Mouse (Mus musculus) liver, embryonic 16.5 days (tissue): ENCODE measurements around the gene Pramef20. TPM values are rescaled to one million over a fixed set of nuclear protein-coding genes. Genes with fewer than 3 reads are reported as not detected.
"Not testable (repeated sequence)": the region's sequence is repeated elsewhere in the genome, so short reads cannot be mapped to it uniquely, and the experiment has no call there.

Experiments used
- ATAC-seq: fragments of 200-750 bp; cut with Nextera tagmentation; 2 replicates; pipeline ENCODE4 v1.8.0; 2017; ENCODE audit warnings: low read depth, mild to moderate bottlenecking, moderate number of reproducible peaks, moderate library complexity
- H3K27ac ChIP-seq: fragments of 300-500 bp; sonication (generic); 2 replicates; pipeline ENCODE4 v1.5.1; 2014; ENCODE audit warnings: mild to moderate bottlenecking, low read length
- H3K27me3 ChIP-seq: fragments of 300-500 bp; sonication (generic); 2 replicates; pipeline ENCODE4 v1.6.1; 2014; ENCODE audit warnings: low read depth, low read length, mixed read lengths; ENCODE audit not compliant: control insufficient read depth, insufficient read depth
- H3K36me3 ChIP-seq: fragments of 300-500 bp; sonication (generic); 2 replicates; pipeline ENCODE4 v1.6.1; 2014; ENCODE audit warnings: mild to moderate bottlenecking; ENCODE audit not compliant: control insufficient read depth, insufficient read depth
- H3K4me1 ChIP-seq: fragments of 300-500 bp; sonication (generic); 2 replicates; pipeline ENCODE4 v1.6.1; 2014; ENCODE audit warnings: low read depth, low read length, mixed read lengths; ENCODE audit not compliant: control insufficient read depth
- H3K4me2 ChIP-seq: fragments of 300-500 bp; sonication (generic); 2 replicates; pipeline ENCODE4 v1.6.1; 2014; ENCODE audit warnings: low read depth, low read length, mixed read lengths
- H3K4me3 ChIP-seq: fragments of 300-500 bp; sonication (generic); 2 replicates; pipeline ENCODE4 v1.5.1; 2014; ENCODE audit warnings: low read depth, mild to moderate bottlenecking, low read length
- H3K9ac ChIP-seq: fragments of 300-500 bp; sonication (generic); 2 replicates; pipeline ENCODE4 v1.6.1; 2014; ENCODE audit warnings: low read depth, low read length
- H3K9me3 ChIP-seq: fragments of 300-500 bp; sonication (generic); replicated peaks from 2 replicates; pipeline ENCODE4 v1.6.1; 2016; ENCODE audit warnings: low read length; ENCODE audit not compliant: control insufficient read depth
- WGBS: fragments of 180-500 bp; shearing (Covaris S2); extraction: QIAGEN DNeasy Blood & Tissue Kit; methylation state at CpG from one replicate; pipeline ENCODE4 v1.1.7; 2014; ENCODE audit not compliant: insufficient replicate concordance; 5-methylcytosine and 5-hydroxymethylcytosine counted together
- polyA plus RNA-seq: library from polyadenylated mRNA; unstranded; fragments of >200 nt; fragmentation: Nextera tagmentation; extraction: Ambion mirVana; gene quantifications from 2 replicates; pipeline ENCODE4 v1.2.1, GENCODE M21; 2015

The Pramef20 gene
- polyA plus RNA-seq, 1 experiment from 2014 or later, result not detected

GRCm38 (mm10) chr4:144335856-144336255, 41.9 kb downstream of the Pramef20 start:
- H3K4me3 ChIP-seq, H3K36me3 ChIP-seq, H3K27ac ChIP-seq, H3K27me3 ChIP-seq, H3K9me3 ChIP-seq, H3K4me1 ChIP-seq, ATAC-seq, H3K4me2 ChIP-seq, H3K9ac ChIP-seq: not testable (repeated sequence)
- WGBS, result 64% methylated on average over 2 of the region's 3 CpGs

- H3K36me3 ChIP-seq, H3K4me1 ChIP-seq, H3K27ac ChIP-seq, H3K4me3 ChIP-seq, H3K27me3 ChIP-seq, H3K9ac ChIP-seq, H3K4me2 ChIP-seq, ATAC-seq, H3K9me3 ChIP-seq: not testable (repeated sequence)
- 35% methylated on average over 4 of the region's 4 CpGs for WGBS
Observed at GRCm38 (mm10) chr4:144329949-144330348, 47.8 kb downstream of the Pramef20 start, which contains the start of gene Gm13128. Gm13128 (plus strand) TSS chr4:144330249.

Other genes with a start within 250 kb of the Pramef20 start
- gene Oog3, start 215.3 kb downstream of the Pramef20 start, polyA plus RNA-seq, result not detected in 2 replicates
- gene Oog2, start 187.2 kb downstream of the Pramef20 start, polyA plus RNA-seq, result not detected in 2 replicates
- not detected in 2 replicates for gene C87977, start 164.6 kb downstream of the Pramef20 start, polyA plus RNA-seq
- not detected in 2 replicates for gene Pramel5, start 97.4 kb downstream of the Pramef20 start, polyA plus RNA-seq
- not detected in 2 replicates for gene Gm13128, start 47.7 kb downstream of the Pramef20 start, polyA plus RNA-seq
- gene Gm13119, start 20.0 kb downstream of the Pramef20 start, polyA plus RNA-seq, result not detected in 2 replicates
- not detected in 2 replicates for gene Pramef12, start 30.5 kb upstream of the Pramef20 start, polyA plus RNA-seq
- gene 1700012P22Rik, start 60.8 kb upstream of the Pramef20 start, polyA plus RNA-seq, result not detected in 2 replicates
- gene Gm9944, start 75.4 kb upstream of the Pramef20 start, polyA plus RNA-seq, result not detected in 2 replicates
- gene Aadacl3, start 85.8 kb upstream of the Pramef20 start, polyA plus RNA-seq, result not detected in 2 replicates
- not detected in 2 replicates for gene 9430007A20Rik, start 141.9 kb upstream of the Pramef20 start, polyA plus RNA-seq
- not detected in 2 replicates for gene Gm13124, start 187.2 kb upstream of the Pramef20 start, polyA plus RNA-seq
- gene Aadacl4, start 235.8 kb upstream of the Pramef20 start, polyA plus RNA-seq, result not detected in 2 replicates